Mouse (Mus musculus) midbrain, embryonic 14.5 days (tissue): ENCODE results near the gene Olfr601. TPM values are rescaled to one million over a fixed set of nuclear protein-coding genes. Genes with fewer than 3 reads are reported as not detected.
"Not testable (repeated sequence)": the region's sequence is repeated elsewhere in the genome, so short reads cannot be mapped to it uniquely, and the experiment has no call there.

ENCODE experiments used
- ATAC-seq: fragments of 200-750 bp; cut with Nextera tagmentation; 2 replicates; pipeline ENCODE4 v1.8.0; 2017; ENCODE audit warnings: moderate number of reproducible peaks, moderate library complexity; ENCODE audit not compliant: low FRiP score, low TSS enrichment
- DNase-seq: peaks from one replicate; pipeline ENCODE4 v3.0.0-alpha.2; 2015
- H3K27ac ChIP-seq: fragments of 300-500 bp; sonication (generic); replicated peaks from 2 replicates; pipeline ENCODE4 v1.5.1; 2014; ENCODE audit warnings: mild to moderate bottlenecking, low read depth, low read length, moderate library complexity
- H3K27me3 ChIP-seq: fragments of 300-500 bp; sonication (generic); 2 replicates; pipeline ENCODE4 v1.6.1; 2014; ENCODE audit warnings: low read length, control low read depth, mixed read lengths; ENCODE audit not compliant: control insufficient read depth, insufficient read depth
- H3K36me3 ChIP-seq: fragments of 300-500 bp; sonication (generic); 2 replicates; pipeline ENCODE4 v1.6.1; 2014; ENCODE audit warnings: low read length, control low read depth; ENCODE audit not compliant: control insufficient read depth, insufficient read depth
- H3K4me1 ChIP-seq: fragments of 300-500 bp; sonication (generic); 2 replicates; pipeline ENCODE4 v1.6.1; 2014; ENCODE audit warnings: mild to moderate bottlenecking, antibody characterized with exemption, low read length, control low read depth; ENCODE audit not compliant: control insufficient read depth, insufficient read depth
- H3K4me2 ChIP-seq: fragments of 300-500 bp; sonication (generic); 2 replicates; pipeline ENCODE4 v1.6.1; 2014; ENCODE audit warnings: mild to moderate bottlenecking, low read length, moderate library complexity
- H3K4me3 ChIP-seq: fragments of 300-500 bp; sonication (generic); replicated peaks from 2 replicates; pipeline ENCODE4 v1.5.1; 2014; ENCODE audit warnings: low read depth, low read length
- H3K9ac ChIP-seq: fragments of 300-500 bp; sonication (generic); replicated peaks from 2 replicates; pipeline ENCODE4 v1.6.1; 2014; ENCODE audit warnings: mild to moderate bottlenecking, low read length, moderate library complexity
- H3K9me3 ChIP-seq: fragments of 300-500 bp; sonication (generic); 2 replicates; pipeline ENCODE4 v1.6.1; 2016; ENCODE audit warnings: low read length, control low read depth, mixed read lengths; ENCODE audit not compliant: control insufficient read depth
- WGBS: fragments of 180-500 bp; shearing (Covaris S2); extraction: QIAGEN DNeasy Blood & Tissue Kit; methylation state at CpG from one replicate; pipeline ENCODE4 v1.1.7; 2014; 5-methylcytosine and 5-hydroxymethylcytosine counted together
- polyA plus RNA-seq: library from polyadenylated mRNA; unstranded; fragments of >200 nt; fragmentation: Nextera tagmentation; extraction: Ambion mirVana; gene quantifications from 2 replicates; pipeline ENCODE4 v1.2.1, GENCODE M21; 2014

Olfr601 gene
- not detected in 2 replicates for polyA plus RNA-seq

DNA sequence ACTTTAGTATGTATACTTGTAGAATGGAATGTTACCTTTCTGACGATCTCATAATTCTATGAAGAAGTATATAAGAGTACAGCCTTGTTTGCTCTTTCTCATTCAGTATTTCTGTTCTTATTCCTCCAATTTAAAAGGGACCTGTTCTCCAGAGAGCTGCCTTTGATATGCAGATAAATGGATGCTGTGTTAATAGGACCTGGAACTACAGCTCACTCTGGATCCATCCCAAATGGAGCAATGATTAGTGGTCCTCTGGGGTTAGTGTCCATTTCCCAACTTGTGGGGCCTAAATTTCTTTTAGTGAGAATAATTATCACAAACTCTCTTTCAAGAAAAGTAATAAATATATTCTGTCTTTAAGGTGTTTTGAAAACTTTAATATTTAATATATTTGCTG, at the start of gene Olfr601:
Olfr601 (minus strand) TSS at position 101 of the 400 bp plus-strand sequence.
- no peak for ATAC-seq
- Histone ChIP-seq H3K36me3 (no peaks in the 10 kb centered on the region), H3K4me2 (no peak within 1 kb of the TSS), H3K9ac (no peak within 1 kb of the TSS), H3K27ac (no peak within 1 kb of the TSS), H3K4me1 (no peaks in the 10 kb centered on the region), H3K4me3 (no peak within 1 kb of the TSS), H3K9me3 (no peaks in the 10 kb centered on the region), H3K27me3 (no peaks in the 10 kb centered on the region)
- 98% methylated on average over 1 of the region's 1 CpGs for WGBS
- no peak for DNase-seq

DNA sequence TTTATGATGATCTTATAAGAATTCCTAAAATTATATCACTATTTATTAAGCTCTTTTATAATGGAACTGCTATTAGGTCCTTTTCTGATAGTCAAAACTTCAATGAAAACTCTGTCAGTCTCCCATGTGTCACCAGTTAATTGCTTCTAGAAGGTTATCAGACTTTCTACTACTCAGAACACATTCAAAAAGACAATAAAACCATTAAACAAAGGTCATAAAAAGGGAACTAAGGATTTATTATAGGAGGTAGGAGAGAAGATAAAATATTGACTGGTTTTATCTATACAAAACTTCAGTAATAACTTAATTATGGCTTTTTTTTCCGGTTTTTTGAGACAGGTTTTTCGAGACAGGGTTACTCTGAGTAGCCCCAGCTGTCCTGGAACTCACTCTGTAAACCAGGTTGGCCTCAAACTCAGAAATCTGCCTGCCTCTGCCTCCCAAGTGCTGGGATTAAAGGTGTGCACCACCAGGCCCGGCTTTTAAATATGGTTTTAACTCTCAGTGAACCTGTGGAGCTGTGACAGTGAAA, 44.1 kb upstream of the Olfr601 start:
- not testable (repeated sequence) for DNase-seq, ATAC-seq, H3K9ac ChIP-seq, H3K9me3 ChIP-seq, H3K4me1 ChIP-seq, H3K36me3 ChIP-seq, H3K27ac ChIP-seq, H3K27me3 ChIP-seq, H3K4me3 ChIP-seq, H3K4me2 ChIP-seq
- WGBS = 80% methylated on average over 3 of the region's 3 CpGs

DNA sequence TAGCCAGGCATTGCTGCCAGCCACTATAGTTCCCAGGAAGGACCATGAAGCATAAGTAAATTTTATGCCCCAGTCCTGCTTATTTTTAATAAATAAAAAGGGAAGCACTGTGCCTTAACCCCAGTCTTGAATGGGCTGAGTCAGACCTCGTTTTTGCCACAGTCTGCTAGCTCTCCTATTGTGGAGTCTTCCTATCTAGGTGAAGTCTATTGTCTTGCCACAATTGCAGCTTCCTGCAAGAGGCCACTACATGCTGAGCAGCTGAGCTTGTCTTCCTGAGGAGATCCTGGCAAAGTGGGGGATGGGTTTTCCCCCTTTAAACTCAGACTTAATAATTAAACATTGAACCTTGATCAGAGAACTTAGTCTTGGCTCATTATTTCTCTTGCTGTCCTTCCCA, 36.5 kb upstream of the Olfr601 start:
- no peak for ATAC-seq
- 0% methylated on average over 1 of the region's 1 CpGs for WGBS
- no peak overlapping the region for H3K27ac ChIP-seq

DNA sequence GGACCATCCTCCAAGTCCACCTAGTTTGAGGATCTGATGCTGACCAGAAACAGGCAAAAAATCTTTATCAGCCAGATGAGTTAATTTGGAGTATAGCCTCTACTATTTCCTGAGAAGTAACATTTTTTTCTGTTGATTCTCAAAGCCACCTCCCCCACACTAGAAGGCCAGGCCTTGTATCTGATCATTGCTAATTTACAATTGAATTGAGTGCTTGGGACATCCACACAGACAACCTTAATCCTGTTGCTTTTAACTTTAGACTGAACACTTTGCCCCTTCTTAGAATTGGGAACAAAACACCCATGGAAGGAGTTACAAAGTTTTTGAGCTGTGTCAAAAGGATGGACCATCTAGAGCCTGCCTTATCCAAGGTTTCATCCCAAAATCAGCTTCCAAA, 35.3 kb upstream of the Olfr601 start:
- Histone ChIP-seq H3K27ac (no peak overlapping the region), H3K9me3 (no peaks in the 10 kb centered on the region), H3K4me1 (no peaks in the 10 kb centered on the region), H3K9ac (no peak overlapping the region), H3K27me3 (no peaks in the 10 kb centered on the region), H3K4me3 (no peak overlapping the region), H3K36me3 (no peaks in the 10 kb centered on the region), H3K4me2 (no peak overlapping the region)
- ATAC-seq = no peak
- no peak for DNase-seq

More for the DNA sequence above, 36.5 kb upstream of the Olfr601 start:
- no peak for DNase-seq
- no peaks in the 10 kb centered on the region for H3K27me3 ChIP-seq
- H3K9me3 ChIP-seq = no peaks in the 10 kb centered on the region
- no peaks in the 10 kb centered on the region for H3K4me1 ChIP-seq
- H3K36me3 ChIP-seq = no peaks in the 10 kb centered on the region
- H3K4me3 ChIP-seq = no peak overlapping the region
- no peak overlapping the region for H3K4me2 ChIP-seq
- no peak overlapping the region for H3K9ac ChIP-seq

DNA sequence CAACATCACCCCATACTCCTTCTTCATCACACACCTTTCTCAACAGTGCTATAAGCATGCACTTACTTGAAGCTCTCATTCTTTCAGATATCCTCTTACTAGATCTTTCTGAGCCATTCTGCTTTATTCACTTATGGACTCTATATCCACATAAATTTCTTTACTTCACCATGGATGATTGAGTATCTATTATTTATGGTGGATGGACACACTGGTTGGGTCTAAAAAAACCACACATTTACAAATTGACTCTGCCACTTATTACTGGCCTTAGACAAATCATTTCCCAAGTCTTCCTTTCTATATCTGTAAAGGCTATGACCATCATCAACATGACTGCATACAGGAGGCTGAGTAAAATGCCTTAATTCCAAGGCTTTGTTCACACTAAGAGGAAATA, 23.6 kb upstream of the Olfr601 start, which contains the start of gene Olfr603:
Olfr603 (minus strand) TSS at position 101 of the 400 bp plus-strand sequence.
- Histone ChIP-seq H3K9me3 (no peaks in the 10 kb centered on the region), H3K27ac (no peak within 1 kb of the TSS), H3K9ac (no peak within 1 kb of the TSS), H3K4me3 (no peak within 1 kb of the TSS), H3K27me3 (no peaks in the 10 kb centered on the region), H3K4me2 (no peak within 1 kb of the TSS), H3K36me3 (no peaks in the 10 kb centered on the region), H3K4me1 (no peaks in the 10 kb centered on the region)
- DNase-seq (no peak), ATAC-seq (no peak)

DNA sequence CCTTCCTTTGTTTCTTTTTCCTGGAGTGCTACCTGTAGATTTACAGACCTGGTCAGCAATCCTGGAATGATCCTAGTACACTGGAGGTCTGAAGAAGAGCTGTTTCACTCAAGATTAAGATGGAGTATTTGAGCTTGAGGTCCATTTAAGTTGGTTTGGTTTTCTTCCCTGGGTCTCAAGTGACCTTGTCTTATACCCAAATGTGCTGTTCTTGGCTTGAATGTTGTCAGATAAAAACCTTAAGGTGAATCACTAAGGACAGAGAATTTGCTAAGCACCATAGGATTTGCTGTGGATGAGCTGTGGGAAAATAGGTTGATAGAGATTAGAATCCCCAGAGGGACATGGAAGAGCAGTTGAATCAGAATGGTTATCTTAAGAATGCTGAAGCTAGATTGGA, 12.9 kb downstream of the Olfr601 start, which contains the start of gene Olfr600:
Olfr600 (minus strand) TSS at position 101 of the 400 bp plus-strand sequence.
- H3K4me1 ChIP-seq = no peaks in the 10 kb centered on the region

DNA sequence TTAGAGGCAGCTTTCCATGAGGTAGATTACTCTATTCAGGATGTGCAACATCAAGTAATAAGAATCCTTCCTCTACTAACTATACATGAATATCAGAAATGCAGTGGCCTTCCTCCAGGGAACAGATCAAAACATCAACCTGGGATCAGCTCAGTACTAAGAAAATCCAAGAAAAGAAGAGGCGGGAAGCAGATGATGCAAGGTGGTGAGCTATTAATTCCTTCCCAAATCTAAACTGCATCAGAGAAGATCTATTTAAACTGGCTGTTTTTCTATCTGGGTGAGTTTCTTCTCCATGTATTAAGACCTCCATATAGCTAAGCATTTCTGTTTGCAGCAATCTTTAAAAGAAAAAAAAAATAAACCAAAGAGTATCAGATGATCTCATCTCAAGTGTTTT, 26.8 kb downstream of the Olfr601 start, which contains the start of gene Olfr599:
Olfr599 (plus strand) TSS at position 301 of the 400 bp plus-strand sequence.
- ATAC-seq (no peak), DNase-seq (no peak)
- 87% methylated on average over 1 of the region's 1 CpGs for WGBS
- Histone ChIP-seq H3K27ac (no peak within 1 kb of the TSS), H3K4me2 (no peak within 1 kb of the TSS), H3K4me1 (no peaks in the 10 kb centered on the region), H3K27me3 (no peaks in the 10 kb centered on the region), H3K9me3 (no peaks in the 10 kb centered on the region), H3K9ac (no peak within 1 kb of the TSS), H3K4me3 (no peak within 1 kb of the TSS), H3K36me3 (no peaks in the 10 kb centered on the region)

More for the DNA sequence above, 12.9 kb downstream of the Olfr601 start, which contains the start of gene Olfr600:
- no peak for ATAC-seq
- H3K9me3 ChIP-seq = no peaks in the 10 kb centered on the region
- H3K9ac ChIP-seq = no peak within 1 kb of the TSS
- no peak within 1 kb of the TSS for H3K4me2 ChIP-seq
- H3K27ac ChIP-seq = no peak within 1 kb of the TSS
- no peak for DNase-seq
- no peaks in the 10 kb centered on the region for H3K27me3 ChIP-seq
- H3K36me3 ChIP-seq = no peaks in the 10 kb centered on the region
- H3K4me3 ChIP-seq = no peak within 1 kb of the TSS

DNA sequence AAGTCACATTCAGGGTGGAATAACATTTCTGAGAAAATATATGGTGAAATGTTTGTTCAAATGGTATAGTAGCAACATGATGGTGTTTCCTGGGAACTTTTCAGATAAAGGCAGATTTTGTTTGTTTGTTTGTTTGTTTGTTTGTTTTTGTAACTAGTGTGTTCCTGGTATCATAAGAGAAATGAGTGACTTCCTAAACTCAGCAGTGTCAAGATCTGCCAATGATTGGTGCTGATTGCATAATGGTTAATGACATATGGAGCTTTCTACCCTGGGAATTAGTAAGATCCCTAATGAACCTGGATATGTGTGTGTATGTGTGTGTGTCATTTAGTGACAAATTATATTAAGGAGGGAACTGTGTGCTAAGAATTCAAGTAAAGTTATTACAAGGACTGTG, 39.2 kb downstream of the Olfr601 start, which contains the start of gene Olfr598:
Olfr598 (plus strand) TSS at position 301 of the 400 bp plus-strand sequence.
- Histone ChIP-seq H3K4me2 (no peak within 1 kb of the TSS), H3K4me3 (no peak within 1 kb of the TSS), H3K9ac (no peak within 1 kb of the TSS), H3K36me3 (no peaks in the 10 kb centered on the region), H3K9me3 (no peaks in the 10 kb centered on the region), H3K27me3 (no peaks in the 10 kb centered on the region), H3K27ac (no peak within 1 kb of the TSS), H3K4me1 (no peaks in the 10 kb centered on the region)
- DNase-seq (no peak), ATAC-seq (no peak)

DNA sequence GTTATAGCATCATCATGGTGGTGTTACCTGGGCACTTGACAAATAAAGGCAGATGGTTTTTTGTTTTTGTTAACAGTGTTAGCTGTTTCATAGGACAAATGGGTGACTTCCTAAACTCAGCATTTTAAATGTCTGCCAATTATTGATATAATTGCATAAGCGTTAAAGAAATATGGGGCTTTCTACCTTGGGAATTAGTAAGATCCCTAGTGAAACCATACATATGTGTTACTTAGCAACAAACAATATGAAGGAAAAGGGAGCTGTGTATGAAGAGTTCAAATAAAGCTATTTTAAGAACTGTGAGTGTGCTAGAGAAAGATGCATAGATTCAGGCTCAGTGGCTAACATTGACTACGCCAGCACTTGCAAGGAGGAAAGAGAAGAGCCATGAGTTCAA, 46.4 kb downstream of the Olfr601 start, which contains the start of gene Olfr597:
Olfr597 (plus strand) TSS at position 301 of the 400 bp plus-strand sequence.
- not testable (repeated sequence) for H3K4me1 ChIP-seq, H3K27ac ChIP-seq, H3K9ac ChIP-seq, H3K27me3 ChIP-seq, ATAC-seq, H3K4me3 ChIP-seq, H3K9me3 ChIP-seq, H3K4me2 ChIP-seq, H3K36me3 ChIP-seq, DNase-seq
- WGBS = 98% methylated on average over 2 of the region's 2 CpGs
